Mouse (Mus musculus) stomach, postnatal 0 days (tissue): ENCODE results near the gene Rap1a. TPM values are rescaled to one million over a fixed set of nuclear protein-coding genes. Genes with fewer than 3 reads are reported as not detected.

Experiments used
- ATAC-seq: fragments of 200-750 bp; cut with Nextera tagmentation; 2 replicates; pipeline ENCODE4 v1.8.0; 2017; ENCODE audit not compliant: low FRiP score, low TSS enrichment
- DNase-seq: peaks from one replicate; pipeline ENCODE4 v3.0.0-alpha.2; 2016; ENCODE audit warnings: low spot score
- H3K27ac ChIP-seq: fragments of 300-500 bp; sonication (generic); replicated peaks from 2 replicates; pipeline ENCODE4 v1.5.1; 2014; ENCODE audit warnings: mild to moderate bottlenecking, control low read depth
- H3K27me3 ChIP-seq: fragments of 300-500 bp; sonication (generic); 2 replicates; pipeline ENCODE4 v1.6.1; 2014; ENCODE audit warnings: low read length; ENCODE audit not compliant: control insufficient read depth, insufficient read depth
- H3K36me3 ChIP-seq: fragments of 300-500 bp; sonication (generic); 2 replicates; pipeline ENCODE4 v1.6.1; 2014; ENCODE audit warnings: low read length, mixed read lengths; ENCODE audit not compliant: control insufficient read depth, insufficient read depth
- H3K4me1 ChIP-seq: fragments of 300-500 bp; sonication (generic); replicated peaks from 2 replicates; pipeline ENCODE4 v1.6.1; 2014; ENCODE audit warnings: antibody characterized with exemption; ENCODE audit not compliant: control insufficient read depth, insufficient read depth
- H3K4me2 ChIP-seq: fragments of 300-500 bp; sonication (generic); replicated peaks from 2 replicates; pipeline ENCODE4 v1.6.1; 2014; ENCODE audit warnings: low read depth, mild to moderate bottlenecking, control low read depth, moderate library complexity
- H3K4me3 ChIP-seq: fragments of 300-500 bp; sonication (generic); 2 replicates; pipeline ENCODE4 v1.5.1; 2014; ENCODE audit warnings: low read depth, low read length, control low read depth
- H3K9ac ChIP-seq: fragments of 300-500 bp; sonication (generic); 2 replicates; pipeline ENCODE4 v1.6.1; 2014; ENCODE audit warnings: mild to moderate bottlenecking, low read length, control low read depth, mixed read lengths
- H3K9me3 ChIP-seq: fragments of 300-500 bp; sonication (generic); 2 replicates; pipeline ENCODE4 v1.6.1; 2016; ENCODE audit warnings: low read length; ENCODE audit not compliant: control insufficient read depth
- CTCF ChIP-seq: IDR thresholded peaks from 2 replicates; pipeline ENCODE4 v1.5.1; 2016; ENCODE audit warnings: antibody characterized with exemption, low read depth, mild to moderate bottlenecking, moderate library complexity
- EP300 ChIP-seq: optimal IDR thresholded peaks from 2 replicates; pipeline ENCODE3; 2016; ENCODE audit warnings: antibody characterized with exemption
- WGBS: fragments of 180-500 bp; shearing (Covaris S2); extraction: QIAGEN DNeasy Blood & Tissue Kit; methylation state at CpG from one replicate; pipeline ENCODE4 v1.1.7; 2014; 5-methylcytosine and 5-hydroxymethylcytosine counted together
- polyA plus RNA-seq: library from polyadenylated mRNA; unstranded; fragments of >200 nt; fragmentation: Nextera tagmentation; extraction: Ambion mirVana; gene quantifications from 2 replicates; pipeline ENCODE4 v1.2.1, GENCODE M21; 2015

The Rap1a gene
- polyA plus RNA-seq, 1 experiment from 2014 or later: 119 TPM

DNA sequence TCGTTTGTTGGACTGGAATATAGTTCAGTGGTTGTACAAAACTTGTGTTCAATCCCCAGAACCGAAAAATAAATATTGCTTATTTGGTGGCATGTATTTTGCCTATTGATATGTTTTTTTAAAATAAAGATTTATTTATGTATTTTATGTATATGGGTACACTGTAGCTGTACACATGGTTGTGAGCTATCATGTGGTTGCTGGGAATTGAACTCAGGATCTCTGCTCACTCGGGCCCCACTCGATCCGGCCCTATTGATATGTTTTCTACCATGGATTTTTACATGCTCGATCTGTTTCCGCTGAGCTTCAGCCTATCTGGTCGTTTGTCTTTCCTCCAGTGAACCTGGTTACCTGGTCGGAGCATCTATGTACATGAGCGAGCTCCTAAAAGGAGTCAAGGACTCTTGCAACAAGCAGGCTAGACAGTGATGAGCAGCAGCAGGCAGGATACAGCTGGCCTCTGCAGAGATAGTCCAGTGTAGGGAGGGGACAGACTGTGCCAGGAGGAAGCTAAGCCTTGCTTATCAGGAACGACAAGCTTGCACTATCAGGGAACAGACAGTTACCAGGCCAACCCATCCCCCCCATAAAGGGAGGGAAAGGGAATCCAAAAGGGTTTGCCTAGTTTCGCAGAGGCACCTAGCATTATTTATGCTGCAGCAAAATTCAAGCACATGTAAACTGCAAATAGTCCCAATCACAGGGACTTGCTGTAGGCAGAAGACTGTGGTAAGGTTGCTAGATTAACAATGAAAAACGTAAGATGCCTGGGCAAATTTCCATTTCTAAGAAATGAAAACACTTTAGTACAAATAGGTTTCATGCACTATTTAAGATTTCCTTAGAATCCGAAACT lies 7.3 kb upstream of the Rap1a start:
- WGBS: 66% methylated on average over 14 of the region's 14 CpGs

DNA sequence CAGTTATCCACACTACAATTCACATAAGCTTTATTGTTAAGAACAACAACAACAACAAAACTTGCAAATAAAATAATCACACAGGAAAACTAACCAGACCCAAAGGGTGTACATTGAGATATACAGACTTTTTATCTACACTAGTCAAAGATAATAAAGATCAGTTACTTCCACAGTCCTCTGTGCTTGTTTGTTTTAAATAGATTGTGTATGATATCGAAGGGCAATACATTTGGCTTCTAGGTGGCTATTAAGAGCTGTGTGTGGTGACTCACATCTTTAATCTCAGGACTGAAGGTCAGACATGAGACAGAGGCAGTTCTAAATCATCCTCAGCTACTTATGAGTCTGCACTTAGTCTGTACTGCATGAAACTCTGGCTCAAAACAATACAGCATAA lies 6.5 kb upstream of the Rap1a start:
- 38% methylated on average over 1 of the region's 1 CpGs for WGBS
- Histone ChIP-seq H3K36me3 (no peaks in the 10 kb centered on the region), H3K4me2 (no peak overlapping the region), H3K9me3 (no peaks in the 10 kb centered on the region), H3K27ac (no peak overlapping the region), H3K4me1 (no peaks in the 10 kb centered on the region), H3K4me3 (no peak overlapping the region), H3K27me3 (no peaks in the 10 kb centered on the region), H3K9ac (no peak overlapping the region)
- no peak; the same call in 1 of the 2 replicates for ATAC-seq
- TF ChIP-seq EP300: no peak
- no peak for TF ChIP-seq CTCF
- DNase-seq: no peak

More for the DNA sequence above, 7.3 kb upstream of the Rap1a start:
- Histone ChIP-seq H3K27ac (no peak overlapping the region), H3K36me3 (no peaks in the 10 kb centered on the region), H3K9ac (no peak overlapping the region), H3K4me2 (no peak overlapping the region), H3K27me3 (no peaks in the 10 kb centered on the region), H3K4me3 (no peak overlapping the region), H3K9me3 (no peaks in the 10 kb centered on the region), H3K4me1 (no peaks in the 10 kb centered on the region)
- TF ChIP-seq EP300: no peak
- TF ChIP-seq CTCF: no peak
- ATAC-seq (peak; percentile 40; the same call in 1 of the 2 replicates), DNase-seq (no peak)

DNA sequence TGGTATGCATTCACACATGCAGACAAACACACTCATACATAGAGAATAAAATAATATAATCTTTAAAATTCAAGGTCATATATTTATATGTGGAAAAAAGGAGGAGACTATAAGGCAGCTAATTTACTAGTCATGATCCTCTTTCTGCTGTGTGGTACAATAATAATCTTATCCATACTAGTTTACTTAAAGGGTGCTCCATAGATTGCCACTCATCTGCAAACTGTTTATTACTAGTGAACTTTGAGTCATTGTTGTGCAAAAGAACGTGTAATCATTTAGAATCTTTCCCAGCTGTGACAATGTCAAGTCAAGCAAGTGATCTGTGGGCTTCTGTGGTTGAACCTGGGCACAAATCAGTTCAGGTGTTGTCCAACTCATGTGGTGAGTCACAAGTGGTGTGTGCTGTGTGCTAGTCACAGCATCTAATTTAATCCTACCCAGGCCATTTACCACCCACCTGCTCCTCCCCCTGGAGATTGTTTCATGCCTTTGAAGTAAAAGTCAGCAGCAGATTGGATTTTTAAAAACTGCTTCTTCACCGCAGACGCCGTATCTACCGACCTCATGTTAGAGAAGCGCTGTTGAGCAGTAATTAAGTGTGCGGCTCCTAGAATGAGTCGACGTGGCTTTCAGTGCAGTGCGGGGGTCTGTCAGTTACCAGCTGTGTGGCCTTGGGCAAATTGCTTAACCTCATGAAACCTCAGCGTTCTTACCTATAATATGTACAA lies 5.5 kb upstream of the Rap1a start:
- Histone ChIP-seq H3K4me1 (no peaks in the 10 kb centered on the region), H3K9ac (no peak overlapping the region), H3K4me3 (no peak overlapping the region), H3K27ac (no peak overlapping the region), H3K27me3 (no peaks in the 10 kb centered on the region), H3K9me3 (no peaks in the 10 kb centered on the region), H3K36me3 (no peaks in the 10 kb centered on the region), H3K4me2 (no peak overlapping the region)
- WGBS: 74% methylated on average over 11 of the region's 11 CpGs
- DNase-seq: no peak
- no peak for ATAC-seq
- TF ChIP-seq EP300: no peak
- TF ChIP-seq CTCF: no peak

DNA sequence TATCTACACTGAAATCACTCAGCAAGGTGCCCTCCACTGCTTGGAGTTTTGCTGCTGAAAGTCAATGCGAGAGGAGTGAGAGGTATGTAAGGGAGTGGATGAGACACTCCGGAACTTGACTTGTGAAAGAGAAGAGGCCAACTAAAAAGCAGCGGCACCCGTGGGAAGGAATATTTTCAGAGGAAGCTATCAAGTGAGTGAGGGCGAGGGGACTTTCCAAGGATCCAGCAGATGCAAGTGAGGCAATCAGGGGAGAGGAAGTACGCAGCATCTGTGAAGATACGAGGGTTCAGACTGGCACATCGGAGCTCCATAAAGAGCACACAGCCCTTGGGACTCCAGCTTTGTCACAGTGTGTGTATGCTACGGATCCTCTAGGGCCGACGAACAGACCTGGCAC lies 2.5 kb upstream of the Rap1a start:
- no peak overlapping the region for H3K4me2 ChIP-seq
- 71% methylated on average over 11 of the region's 11 CpGs for WGBS
- no peak overlapping the region for H3K4me3 ChIP-seq
- no peak overlapping the region for H3K9ac ChIP-seq
- H3K27me3 ChIP-seq: no peaks in the 10 kb centered on the region
- H3K9me3 ChIP-seq: no peaks in the 10 kb centered on the region
- DNase-seq (no peak), ATAC-seq (no peak)
- no peaks in the 10 kb centered on the region for H3K36me3 ChIP-seq
- TF ChIP-seq CTCF: no peak
- no peak for TF ChIP-seq EP300
- H3K4me1 ChIP-seq: peaks cover 2% of the 10 kb centered on the region; the same call in 1 of the 2 replicates
- no peak overlapping the region for H3K27ac ChIP-seq

DNA sequence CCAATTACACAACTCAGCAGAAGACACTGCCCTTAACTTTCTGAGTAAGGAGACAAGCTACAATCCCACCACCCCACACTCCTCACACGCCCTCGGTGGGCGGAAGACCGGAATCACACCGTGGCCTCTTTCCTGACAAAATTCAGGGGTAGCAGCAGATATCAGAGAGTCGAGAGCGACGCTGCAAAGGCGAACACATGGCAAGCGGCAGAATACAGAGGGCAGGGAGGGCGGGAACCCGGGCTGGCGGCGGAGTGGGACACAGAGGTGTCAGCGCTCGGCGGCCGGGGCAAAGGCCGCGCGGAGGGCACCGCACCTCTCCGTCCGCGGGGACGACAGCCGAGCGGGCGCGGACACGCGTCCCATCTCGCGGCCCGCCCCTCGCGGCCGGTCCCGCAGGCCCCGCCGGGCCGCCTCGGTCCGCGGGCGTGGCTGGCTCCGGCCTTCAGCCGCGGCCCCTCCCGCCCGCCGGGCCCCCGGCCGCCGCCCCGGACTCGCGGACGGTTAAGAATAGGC lies 403 bp downstream of the Rap1a start:
- Histone ChIP-seq H3K4me3 (peak overlapping the region; percentile 78), H3K4me2 (peak overlapping the region; percentile 73), H3K4me1 (peaks cover 2% of the 10 kb centered on the region; the same call in 1 of the 2 replicates), H3K36me3 (no peaks in the 10 kb centered on the region), H3K9me3 (no peaks in the 10 kb centered on the region), H3K9ac (peak overlapping the region; percentile 91), H3K27me3 (no peaks in the 10 kb centered on the region), H3K27ac (peak overlapping the region; percentile 96)
- no peak for DNase-seq
- peak; percentile 27 for TF ChIP-seq CTCF
- TF ChIP-seq EP300: no peak
- 0% methylated on average over 32 of the region's 59 CpGs for WGBS
- peak; percentile 77 for ATAC-seq
